Mouse (Mus musculus) NIH3T3 (cell line): ENCODE results near the gene Vhl.

ENCODE experiments used
- DNase-seq: peaks from one replicate; pipeline ENCODE4 v3.0.0-alpha.2; 2012; ENCODE audit warnings: low read depth

Gene Vhl

GRCm38 (mm10) chr6:113623941-113624751 is at the start of gene Vhl:
TSS of gene Vhl (plus strand) at chr6:113623959.
- DNase-seq = peak; percentile 94

DNA sequence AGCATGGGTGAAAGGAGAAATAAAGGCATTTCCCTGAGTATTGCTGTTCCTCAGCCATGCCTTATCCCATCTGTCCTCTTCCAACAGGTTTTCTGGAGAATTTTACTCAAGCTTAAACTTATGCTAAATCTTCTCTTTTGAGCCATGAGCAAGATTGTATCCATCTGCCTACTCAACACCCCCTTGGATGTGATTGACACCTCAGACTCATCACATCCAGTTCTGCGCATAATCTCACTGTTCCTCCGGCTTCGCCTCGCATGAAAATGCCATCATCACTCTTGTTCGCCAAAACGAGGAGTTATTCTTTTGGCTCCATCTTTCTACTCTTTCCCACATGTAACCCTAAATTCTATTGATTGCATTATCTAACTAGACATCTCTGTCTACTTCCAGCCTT is 47.7 kb upstream of the Vhl start:
- no peak for DNase-seq

DNA sequence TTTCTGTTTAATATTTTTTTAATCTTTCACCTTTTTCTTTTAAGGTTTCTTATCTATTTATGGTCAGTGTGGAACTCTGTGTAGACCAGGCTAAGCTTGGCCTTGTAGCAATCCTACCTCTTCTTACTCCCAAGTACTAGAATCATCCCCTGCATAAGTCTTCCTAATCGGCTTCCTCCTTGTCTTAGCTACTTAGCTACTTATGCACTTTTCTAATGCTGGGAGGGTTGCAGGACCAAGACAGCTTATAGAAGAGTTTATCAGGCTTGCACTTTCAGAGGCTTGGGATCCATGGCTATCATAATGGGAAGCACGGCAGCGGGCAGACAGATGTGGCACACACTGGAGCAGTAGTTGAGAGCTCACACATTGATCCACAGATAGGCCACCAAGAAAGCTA is 44.5 kb upstream of the Vhl start:
- no peak for DNase-seq

GRCm38 (mm10) chr6:113583023-113583422 is 40.7 kb upstream of the Vhl start:
- DNase-seq = no peak

DNA sequence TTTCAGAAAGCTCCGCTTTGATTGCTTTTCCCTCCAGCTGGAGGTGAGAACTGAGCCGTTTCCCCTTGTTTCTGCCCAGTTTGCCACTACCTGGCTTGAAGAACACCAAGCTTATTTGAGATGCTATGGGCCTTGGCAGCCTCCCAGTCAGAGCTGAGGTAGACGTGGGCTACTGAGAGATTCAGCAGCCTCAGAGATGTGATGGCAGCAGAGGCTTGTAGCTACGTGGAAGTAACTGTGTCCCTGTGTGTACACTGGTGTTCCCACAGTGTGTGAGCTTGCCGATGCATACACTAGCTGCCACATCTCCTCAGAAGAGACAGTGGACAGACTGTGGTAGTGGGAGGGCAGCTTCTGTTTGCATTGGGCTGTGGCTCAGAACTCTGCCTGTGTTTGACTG is 38.7 kb upstream of the Vhl start:
- DNase-seq = no peak

DNA sequence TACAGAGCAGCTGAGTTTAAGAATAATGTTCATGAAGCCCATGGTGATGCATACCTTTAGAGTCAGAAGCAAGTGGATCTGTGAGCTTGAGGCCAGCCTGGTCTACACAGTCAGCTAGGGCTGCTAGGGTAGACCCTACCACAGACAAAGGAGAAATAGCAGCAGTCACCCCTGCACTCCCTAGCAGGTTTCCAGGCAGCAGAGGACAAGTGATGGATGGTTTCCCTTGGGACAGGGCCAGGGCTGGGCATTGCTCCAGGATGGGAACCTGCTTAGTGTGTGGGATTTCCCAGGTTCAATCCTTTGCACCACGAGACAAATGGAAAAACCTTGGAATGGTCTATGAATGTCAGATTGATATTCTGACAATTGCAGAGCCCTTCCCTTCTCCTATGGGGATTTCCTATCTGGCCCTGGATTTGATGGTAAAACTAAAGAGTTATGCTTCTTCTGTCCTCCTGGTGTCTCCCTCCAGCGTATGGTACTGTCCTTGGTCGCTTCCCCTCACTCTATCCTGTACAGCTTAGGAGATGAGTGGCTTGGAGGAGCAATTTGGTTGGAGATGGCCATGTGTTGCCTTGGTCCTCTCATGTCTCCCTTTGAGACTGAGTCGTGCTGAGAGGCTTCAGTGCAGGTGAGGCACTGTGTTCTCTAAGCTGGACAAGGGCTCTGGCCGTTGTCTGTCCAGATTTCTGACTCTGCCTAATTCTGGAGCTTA is 37.1 kb upstream of the Vhl start:
- DNase-seq = peak; percentile 65

- no peak for DNase-seq
Observed at GRCm38 (mm10) chr6:113592637-113593036, 31.1 kb upstream of the Vhl start.

DNA sequence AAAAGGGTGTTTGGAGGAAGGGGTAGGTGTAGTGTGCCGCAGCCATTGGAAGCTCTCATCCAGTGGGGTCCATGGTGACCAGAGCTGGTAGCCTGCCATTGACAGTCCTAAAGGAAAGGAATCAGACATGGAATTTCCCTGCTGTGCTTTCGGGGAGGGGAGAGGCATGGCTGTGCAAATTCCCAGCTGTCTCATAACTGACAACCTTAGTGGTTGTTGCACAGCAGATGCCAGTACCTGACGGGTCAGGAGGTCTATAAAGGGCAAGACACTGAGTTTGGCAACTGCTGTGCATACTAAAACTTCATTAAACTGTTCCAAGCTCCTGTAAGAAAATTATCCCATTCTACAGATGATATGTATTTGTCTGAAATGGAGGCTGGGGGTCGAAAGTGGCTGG is 25.8 kb upstream of the Vhl start:
- no peak for DNase-seq

GRCm38 (mm10) chr6:113599833-113600232 is 23.9 kb upstream of the Vhl start:
- peak; percentile 51 for DNase-seq

- DNase-seq = no peak
Observed at GRCm38 (mm10) chr6:113600543-113601139, 23.1 kb upstream of the Vhl start, which contains the start of gene Fancd2os. TSS of gene Fancd2os (minus strand) at chr6:113600715.

DNA sequence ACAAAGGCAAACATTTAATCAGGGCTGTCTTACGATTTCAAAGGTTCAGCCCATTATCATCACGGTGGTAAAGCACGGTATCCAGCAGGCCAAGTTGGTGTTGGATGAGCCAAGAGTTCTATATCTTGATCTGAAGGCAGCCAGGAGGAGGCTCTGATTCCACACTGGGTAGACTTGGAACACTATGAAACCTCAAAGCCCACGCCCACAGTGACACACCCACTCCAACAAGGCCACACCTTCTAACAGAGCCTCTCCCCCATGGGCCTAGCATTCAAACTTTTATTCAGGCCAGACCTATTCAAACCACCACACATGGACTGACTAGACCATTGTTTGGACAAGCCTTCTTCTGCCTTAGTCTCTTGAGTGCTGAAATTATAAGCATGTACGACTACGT is 20.9 kb upstream of the Vhl start:
- peak; percentile 27 for DNase-seq

GRCm38 (mm10) chr6:113603993-113604392 is 19.8 kb upstream of the Vhl start:
- no peak for DNase-seq

- DNase-seq = peak; percentile 99
Observed at GRCm38 (mm10) chr6:113604432-113605223, 19.1 kb upstream of the Vhl start, which contains the start of gene Brk1. TSS of gene Brk1 (plus strand) at chr6:113604772.

- no peak for DNase-seq
Observed at GRCm38 (mm10) chr6:113605224-113605545, 18.6 kb upstream of the Vhl start.

DNA sequence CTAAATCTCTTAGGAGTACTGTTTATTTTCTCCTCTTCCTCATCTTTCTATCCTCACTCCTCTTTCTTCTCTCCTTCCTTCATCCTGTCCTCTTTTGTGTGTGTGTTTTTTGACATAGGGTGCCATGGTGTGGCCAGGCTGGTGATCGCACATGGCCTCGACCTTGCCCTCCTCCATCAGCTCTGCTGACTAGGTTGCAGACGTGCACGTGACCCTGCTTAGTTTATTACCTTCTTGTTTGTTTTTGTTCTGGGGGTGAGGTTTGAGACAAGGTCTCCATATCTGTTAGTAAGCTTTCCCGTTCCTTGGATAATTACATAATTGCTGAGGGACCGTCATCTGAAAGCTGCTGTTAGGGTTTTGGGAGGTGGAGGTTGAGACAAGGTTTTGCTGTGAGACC is 14.9 kb upstream of the Vhl start:
- DNase-seq = no peak

- no peak for DNase-seq
Observed at GRCm38 (mm10) chr6:113609293-113609692, 14.5 kb upstream of the Vhl start.

DNA sequence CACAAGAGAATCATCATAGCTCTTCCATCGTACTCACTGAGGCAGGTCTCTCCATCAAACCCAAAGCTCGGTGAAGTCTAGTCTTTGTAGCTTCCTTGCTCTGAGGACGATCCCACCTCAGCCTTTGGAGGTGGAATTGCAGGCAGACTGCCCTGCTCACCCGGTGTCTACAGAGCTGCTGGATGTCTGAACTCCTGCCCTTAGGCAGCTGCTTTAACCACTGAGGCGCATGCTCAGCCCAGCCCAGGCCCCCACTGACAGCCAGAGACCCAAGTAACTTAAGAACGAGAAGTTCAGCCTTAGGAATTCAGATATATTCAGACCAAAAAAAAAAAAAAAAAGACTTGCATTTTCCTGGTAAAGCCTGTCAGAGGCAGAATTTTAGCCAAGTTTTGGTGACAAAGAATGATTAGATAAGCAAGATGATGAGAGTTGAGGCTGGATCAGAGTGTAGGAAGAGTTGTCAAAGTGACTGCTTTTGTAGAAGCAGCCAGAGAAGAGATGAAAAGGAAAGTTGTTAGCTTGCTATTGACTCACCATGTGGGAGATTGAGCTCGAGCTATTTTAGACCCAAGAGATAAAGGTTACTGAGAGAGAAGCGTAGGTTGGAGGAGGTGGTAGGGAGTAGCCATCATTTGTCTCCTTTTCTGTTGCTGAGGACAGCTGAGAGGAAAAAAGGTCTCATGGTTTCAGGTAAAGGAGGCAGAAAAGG is 11.3 kb upstream of the Vhl start:
- no peak for DNase-seq

DNA sequence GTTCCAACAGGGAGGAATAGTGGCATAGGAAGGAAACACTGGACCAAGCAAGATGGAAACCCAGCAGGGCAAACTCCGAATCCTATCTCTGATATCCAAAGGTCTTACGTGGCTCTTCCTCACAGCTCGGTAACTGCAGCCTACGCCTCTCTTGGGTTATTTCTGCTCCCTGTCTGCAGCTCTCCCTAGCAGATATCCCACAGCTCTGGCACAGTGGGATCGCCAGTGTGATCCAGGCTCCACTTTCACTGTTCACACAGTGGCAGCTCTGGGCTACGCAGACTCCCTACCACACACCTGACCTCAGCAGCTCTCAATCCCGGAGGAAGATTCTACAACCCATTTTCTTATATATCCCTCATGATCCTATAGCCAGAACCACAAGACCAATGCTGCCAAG is 9.6 kb upstream of the Vhl start:
- no peak for DNase-seq

DNA sequence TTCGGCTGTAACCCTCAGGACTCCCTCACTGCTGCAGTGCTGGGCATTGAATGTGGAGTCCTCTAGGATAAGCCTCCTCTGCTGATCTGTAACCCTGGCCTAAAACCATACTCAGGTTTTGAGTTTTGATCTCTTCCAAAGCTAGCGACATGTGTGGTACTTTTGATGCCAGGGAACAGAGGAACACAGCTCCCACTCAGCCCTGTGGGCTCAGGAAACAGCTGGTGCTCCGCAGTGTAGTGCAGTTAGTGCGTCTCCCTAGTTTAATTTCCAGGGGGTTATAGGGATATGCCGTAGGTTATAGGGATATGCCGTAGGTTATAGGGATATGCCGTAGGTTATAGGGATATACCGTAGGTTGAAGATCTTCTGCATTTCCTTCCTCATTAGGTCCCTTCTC is 8.8 kb upstream of the Vhl start:
- DNase-seq = no peak

DNA sequence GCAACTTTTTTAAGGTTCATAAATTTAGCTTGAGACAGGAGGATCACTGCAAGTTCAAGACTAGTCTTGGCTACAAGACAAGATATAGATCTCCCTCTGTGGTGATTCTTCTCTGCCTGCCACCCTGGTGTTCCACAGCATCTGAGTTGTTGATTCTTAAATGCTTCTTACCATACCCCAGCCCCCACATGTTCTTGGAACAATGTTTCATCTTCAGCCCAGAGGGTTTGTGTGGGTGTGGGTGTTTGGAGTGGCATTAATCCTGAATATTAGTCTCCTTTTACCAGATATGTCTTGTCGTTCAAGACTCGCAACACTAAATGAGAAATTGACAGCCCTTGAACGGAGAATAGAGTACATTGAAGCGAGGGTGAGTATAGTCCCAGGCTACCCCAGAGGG is 8.3 kb upstream of the Vhl start:
- DNase-seq = no peak

- no peak for DNase-seq
Observed at GRCm38 (mm10) chr6:113623386-113623785, 373 bp upstream of the Vhl start.
